Mouse (Mus musculus): ENCODE measurements at regions not wholly inside any gene's neighbourhood (a gene's known extent, or its start where the extent isn't known, plus 50 kb on each side); places are given as distances from the start of the nearest gene placed in this dataset.

GRCm38 (mm10) chr12:9513926-9514325 lies 56.0 kb upstream of the Osr1 start:
- TF ChIP-seq POLR2AphosphoS2 (IDR thresholded peaks at IDR 0.05; ENCODE audit: insufficient read length, low read depth): no peak
- TF ChIP-seq POLR2A (IDR thresholded peaks at IDR 0.05; ENCODE audit: insufficient read length, low read depth): no peak
- TF ChIP-seq SRF (IDR thresholded peaks at IDR 0.05; ENCODE audit: control insufficient read depth, insufficient read length, low read depth): no peak
- no peak for TF ChIP-seq MAX (IDR thresholded peaks at IDR 0.05; ENCODE audit: low read depth)
- no peak for TF ChIP-seq REST (IDR thresholded peaks at IDR 0.05; ENCODE audit: insufficient read depth, insufficient read length)
- no peak for TF ChIP-seq CEBPB (IDR thresholded peaks at IDR 0.05; ENCODE audit: insufficient read depth, poor library complexity, severe bottlenecking)
- TF ChIP-seq E2F4 (IDR thresholded peaks at IDR 0.05; ENCODE audit: insufficient read depth): no peak
- no peak for TF ChIP-seq MYOG (IDR thresholded peaks at IDR 0.05; ENCODE audit: control insufficient read depth in 1 of 3, insufficient read depth in 1 of 3, insufficient read length in 2 of 3, low read depth in 2 of 3)
- TF ChIP-seq USF1 (IDR thresholded peaks at IDR 0.05; ENCODE audit: low read depth): no peak
- TF ChIP-seq TCF3 (IDR thresholded peaks at IDR 0.05; ENCODE audit: insufficient read length, low read depth): no peak
- no peak for TF ChIP-seq MYOD1 (IDR thresholded peaks at IDR 0.05; ENCODE audit: control insufficient read depth in 1 of 3, insufficient read length in 2 of 3, low read depth in 2 of 3)
- TF ChIP-seq TCF12 (IDR thresholded peaks at IDR 0.05; ENCODE audit: insufficient read depth, poor library complexity, severe bottlenecking): no peak
- no peak overlapping the region for H3ac ChIP-seq (ENCODE audit: control insufficient read depth, insufficient read length)
- no peak overlapping the region for H3K4me2 ChIP-seq (ENCODE audit: low read depth)

DNA sequence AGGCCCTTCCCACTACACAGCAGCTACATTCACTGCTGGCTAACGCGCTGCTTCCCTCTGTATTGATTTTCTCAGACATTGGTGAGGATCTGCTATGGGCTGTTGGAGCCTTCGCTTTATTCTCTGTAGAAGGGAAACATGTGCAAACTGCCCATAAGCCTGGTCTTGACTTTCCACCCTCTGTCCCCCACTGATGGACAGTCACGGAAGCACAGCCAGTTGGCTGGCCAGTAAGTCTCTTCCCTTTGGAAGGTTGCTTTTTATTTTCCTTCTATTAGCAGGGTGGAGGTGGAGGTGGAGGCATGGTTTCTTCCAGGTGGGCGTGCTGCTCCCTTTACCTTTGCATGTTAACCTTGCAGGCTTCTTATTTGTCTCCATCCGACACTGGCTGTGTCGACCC lies 51.1 kb upstream of the Osr1 start:
- no peaks in the 10 kb centered on the region for H3K79me2 ChIP-seq (ENCODE audit: control insufficient read depth, insufficient read depth)
- no peak overlapping the region for H3ac ChIP-seq (ENCODE audit: control insufficient read depth, insufficient read length)
- no peak overlapping the region for H3K4me3 ChIP-seq
- TF ChIP-seq POLR2A (IDR thresholded peaks at IDR 0.05; ENCODE audit: insufficient read length, low read depth) (no peak), E2F4 (IDR thresholded peaks at IDR 0.05; ENCODE audit: insufficient read depth) (no peak), MYOG (IDR thresholded peaks at IDR 0.05; ENCODE audit: control insufficient read depth in 1 of 3, insufficient read depth in 1 of 3, insufficient read length in 2 of 3, low read depth in 2 of 3) (no peak), CEBPB (IDR thresholded peaks at IDR 0.05; ENCODE audit: insufficient read depth, poor library complexity, severe bottlenecking) (no peak), SRF (IDR thresholded peaks at IDR 0.05; ENCODE audit: control insufficient read depth, insufficient read length, low read depth) (no peak), TCF12 (IDR thresholded peaks at IDR 0.05; ENCODE audit: insufficient read depth, poor library complexity, severe bottlenecking) (no peak), USF1 (IDR thresholded peaks at IDR 0.05; ENCODE audit: low read depth) (no peak), REST (IDR thresholded peaks at IDR 0.05; ENCODE audit: insufficient read depth, insufficient read length) (no peak), MYOD1 (IDR thresholded peaks at IDR 0.05; ENCODE audit: control insufficient read depth in 1 of 3, insufficient read length in 2 of 3, low read depth in 2 of 3) (no peak), TCF3 (IDR thresholded peaks at IDR 0.05; ENCODE audit: insufficient read length, low read depth) (no peak), POLR2AphosphoS2 (IDR thresholded peaks at IDR 0.05; ENCODE audit: insufficient read length, low read depth) (no peak), MAX (IDR thresholded peaks at IDR 0.05; ENCODE audit: low read depth) (no peak)
- H3K4me2 ChIP-seq (ENCODE audit: low read depth): peak overlapping the region; percentile 44
- H3K27me3 ChIP-seq (ENCODE audit: control insufficient read depth, insufficient read depth, insufficient read length): no peaks in the 10 kb centered on the region
- no peaks in the 10 kb centered on the region for H3K36me3 ChIP-seq (ENCODE audit: control insufficient read depth, insufficient read depth)

More at GRCm38 (mm10) chr12:9513926-9514325, 56.0 kb upstream of the Osr1 start:
- Histone ChIP-seq H3K36me3 (ENCODE audit: control insufficient read depth, insufficient read depth) (no peaks in the 10 kb centered on the region), H3K79me2 (ENCODE audit: control insufficient read depth, insufficient read depth) (no peaks in the 10 kb centered on the region), H3K4me3 (no peak overlapping the region), H3K27me3 (ENCODE audit: control insufficient read depth, insufficient read depth, insufficient read length) (no peaks in the 10 kb centered on the region)

DNA sequence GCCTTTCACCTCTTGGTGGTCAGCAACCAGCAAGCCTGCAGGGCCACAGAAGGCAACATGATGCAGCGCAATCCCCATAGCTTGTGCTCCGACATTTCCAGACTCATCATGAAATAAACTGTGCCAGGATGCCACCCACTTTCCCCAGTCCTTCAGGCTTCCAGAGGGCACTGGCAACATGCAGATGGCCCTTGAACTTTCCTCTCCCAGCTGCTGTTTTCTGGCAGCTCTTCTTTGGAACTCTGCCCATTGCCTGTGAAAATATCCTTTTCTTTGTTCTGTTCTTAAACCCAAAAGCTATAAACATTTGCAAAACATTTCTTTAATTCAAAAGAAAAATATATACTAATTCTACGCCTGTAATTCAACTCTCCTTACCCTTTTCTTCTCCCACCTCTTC lies 50.6 kb upstream of the Osr1 start:
- Histone ChIP-seq H3K4me2 (ENCODE audit: low read depth) (peak overlapping the region; percentile 44), H3K36me3 (ENCODE audit: control insufficient read depth, insufficient read depth) (no peaks in the 10 kb centered on the region), H3ac (ENCODE audit: control insufficient read depth, insufficient read length) (no peak overlapping the region), H3K4me3 (no peak overlapping the region), H3K79me2 (ENCODE audit: control insufficient read depth, insufficient read depth) (no peaks in the 10 kb centered on the region), H3K27me3 (ENCODE audit: control insufficient read depth, insufficient read depth, insufficient read length) (no peaks in the 10 kb centered on the region)
- TF ChIP-seq TCF3 (IDR thresholded peaks at IDR 0.05; ENCODE audit: insufficient read length, low read depth) (no peak), TCF12 (IDR thresholded peaks at IDR 0.05; ENCODE audit: insufficient read depth, poor library complexity, severe bottlenecking) (no peak), MAX (IDR thresholded peaks at IDR 0.05; ENCODE audit: low read depth) (no peak), MYOG (IDR thresholded peaks at IDR 0.05; ENCODE audit: control insufficient read depth in 1 of 3, insufficient read depth in 1 of 3, insufficient read length in 2 of 3, low read depth in 2 of 3) (no peak), MYOD1 (IDR thresholded peaks at IDR 0.05; ENCODE audit: control insufficient read depth in 1 of 3, insufficient read length in 2 of 3, low read depth in 2 of 3) (no peak), REST (IDR thresholded peaks at IDR 0.05; ENCODE audit: insufficient read depth, insufficient read length) (no peak), SRF (IDR thresholded peaks at IDR 0.05; ENCODE audit: control insufficient read depth, insufficient read length, low read depth) (no peak), POLR2AphosphoS2 (IDR thresholded peaks at IDR 0.05; ENCODE audit: insufficient read length, low read depth) (no peak), POLR2A (IDR thresholded peaks at IDR 0.05; ENCODE audit: insufficient read length, low read depth) (no peak), CEBPB (IDR thresholded peaks at IDR 0.05; ENCODE audit: insufficient read depth, poor library complexity, severe bottlenecking) (no peak)
